Mouse (Mus musculus): Measurements from ENCODE around the gene Xylb. TPM values are rescaled to one million over a fixed set of nuclear protein-coding genes. Genes with fewer than 3 reads are reported as not detected.

Xylb gene
- 8.2 and 8.6 TPM in 2 replicates for polyA plus RNA-seq (2012; rRNA removed)

GRCm38 (mm10) chr9:119357331-119358057, at the start of gene Xylb:
Gene Xylb, plus strand, starts transcription at chr9:119357381.

GRCm38 (mm10) chr9:119322289-119323259, 34.6 kb upstream of the Xylb start, which contains the start of gene Oxsr1:
Gene Oxsr1, minus strand, starts transcription at chr9:119322427.

GRCm38 (mm10) chr9:119339558-119340211, 17.5 kb upstream of the Xylb start, which contains the start of gene Acaa1a:
Gene Acaa1a, plus strand, starts transcription at chr9:119339676.

GRCm38 (mm10) chr9:119340909-119341816, 16.0 kb upstream of the Xylb start, which contains the start of gene Myd88:
Gene Myd88, minus strand, starts transcription at chr9:119341411.

GRCm38 (mm10) chr9:119365284-119365683, 8.1 kb downstream of the Xylb start, which contains the start of gene Slc22a14:
Gene Slc22a14, minus strand, starts transcription at chr9:119365553.

GRCm38 (mm10) chr9:119401801-119402214, 44.6 kb downstream of the Xylb start, which contains the start of gene Acvr2b:
Gene Acvr2b, plus strand, starts transcription at chr9:119402118.

Other genes starting within 250 kb of the Xylb start
- 105 and 216 TPM in 2 replicates for gene Acaa1b, start 200.3 kb upstream of the Xylb start, polyA plus RNA-seq (2012; rRNA removed)
- 0.01 TPM in 1 of 2 replicates, not detected in the other for gene Gm47289, start 198.2 kb upstream of the Xylb start, polyA plus RNA-seq (2012; rRNA removed)
- 0.01 and 0.02 TPM in 2 replicates for gene Slc22a13, start 148.3 kb upstream of the Xylb start, polyA plus RNA-seq (2012; rRNA removed)
- gene Oxsr1, start 35.0 kb upstream of the Xylb start, polyA plus RNA-seq (2012; rRNA removed) = 10.5 and 13.1 TPM in 2 replicates
- 63.3 and 66.0 TPM in 2 replicates for gene Acaa1a, start 17.7 kb upstream of the Xylb start, polyA plus RNA-seq (2012; rRNA removed)
- 8.9 and 9.4 TPM in 2 replicates for gene Myd88, start 16.0 kb upstream of the Xylb start, polyA plus RNA-seq (2012; rRNA removed)
- 0.02 TPM in 2 replicates for gene Slc22a14, start 8.2 kb downstream of the Xylb start, polyA plus RNA-seq (2012; rRNA removed)
- 0.91 and 1.5 TPM in 2 replicates for gene Acvr2b, start 44.7 kb downstream of the Xylb start, polyA plus RNA-seq (2012; rRNA removed)
- 2.0 and 2.2 TPM in 2 replicates for gene Exog, start 87.6 kb downstream of the Xylb start, polyA plus RNA-seq (2012; rRNA removed)
- 0.06 and 0.08 TPM in 2 replicates for gene Scn5a, start 221.6 kb downstream of the Xylb start, polyA plus RNA-seq (2012; rRNA removed)